Mouse (Mus musculus): ENCODE results near the gene Inca1. TPM values are rescaled to one million over a fixed set of nuclear protein-coding genes. Genes with fewer than 3 reads are reported as not detected.

The Inca1 gene
- total and polyA plus RNA-seq, 3 experiments: 0.35 to 2.2 TPM; not detected in 1

DNA sequence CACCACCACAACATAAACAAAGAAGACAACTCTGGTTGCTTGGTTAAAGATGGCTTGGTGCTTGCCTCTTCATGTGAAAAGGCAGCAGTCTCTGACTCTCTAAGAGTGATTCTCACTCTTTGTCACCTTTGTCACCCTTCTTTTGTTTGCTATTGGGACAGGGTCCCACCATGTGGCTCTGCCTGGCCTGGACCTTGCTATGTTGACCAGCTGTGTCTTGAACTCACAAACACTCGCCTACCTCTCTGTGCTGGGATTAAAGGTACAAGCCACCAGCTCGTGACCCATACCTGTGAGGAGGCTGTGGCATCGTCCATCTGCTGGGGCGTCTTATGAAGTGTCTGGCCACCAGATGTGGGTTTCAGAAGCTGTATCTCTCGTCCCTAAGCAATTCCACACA is 33.3 kb upstream of the Inca1 start:
- TF ChIP-seq RCOR1 (IDR thresholded peaks at IDR 0.05; ENCODE audit: low read depth, low read length) (no peak), TCF12 (IDR thresholded peaks at IDR 0.05; ENCODE audit: low read depth, low read length) (no peak), MXI1 (IDR thresholded peaks at IDR 0.05; ENCODE audit: low read depth, low read length) (no peak), POLR2AphosphoS5 (IDR thresholded peaks at IDR 0.05; ENCODE audit: borderline replicate concordance, low read depth, low read length) (no peak), SIN3A (IDR thresholded peaks at IDR 0.05; ENCODE audit: low read length) (no peak), JUND (IDR thresholded peaks at IDR 0.05; ENCODE audit: low read depth, low read length) (no peak), KAT2A (conservative IDR thresholded peaks at IDR 0.05; ENCODE audit: low read depth, low read length) (no peak), USF2 (IDR thresholded peaks at IDR 0.05; ENCODE audit: borderline replicate concordance in 1 of 2, insufficient read depth in 1 of 2, low read depth in 1 of 2, low read length in 2 of 2) (no peak), RAD21 (IDR thresholded peaks at IDR 0.05; ENCODE audit: low read depth, low read length) (no peak), GABPA (IDR thresholded peaks at IDR 0.05; ENCODE audit: low read depth, low read length) (no peak), EP300 (IDR thresholded peaks at IDR 0.05; ENCODE audit: low read depth in 1 of 2, low read length in 2 of 2) (no peak), CTCF (IDR thresholded peaks at IDR 0.05 in 2 of 3, conservative IDR thresholded peaks at IDR 0.05 in 1 of 3; ENCODE audit: control insufficient read depth in 1 of 3, insufficient read depth in 1 of 3, low read depth in 2 of 3, low read length in 3 of 3, poor library complexity in 1 of 3, severe bottlenecking in 1 of 3) (no peak), E2F4 (IDR thresholded peaks at IDR 0.05; ENCODE audit: borderline replicate concordance, low read depth, low read length) (no peak), NELFE (IDR thresholded peaks at IDR 0.05; ENCODE audit: low read depth, low read length) (no peak), GATA1 (IDR thresholded peaks at IDR 0.05; ENCODE audit: low read depth, low read length) (no peak), ZC3H11A (IDR thresholded peaks at IDR 0.05; ENCODE audit: low read depth, low read length) (no peak), POLR2AphosphoS2 (IDR thresholded peaks at IDR 0.05; ENCODE audit: low read length) (no peak)
- Histone ChIP-seq H3K4me1 (ENCODE audit: control insufficient read depth in 1 of 2, insufficient read depth in 2 of 2, low read length in 2 of 2) (peaks cover 0 to 5% of the 10 kb centered on the region in 2 experiments; a peak in 1 of 4 replicates), H3K36me3 (ENCODE audit: control insufficient read depth in 1 of 2, insufficient read depth in 2 of 2, low read length in 2 of 2) (no peaks in the 10 kb centered on the region), H3K27me3 (ENCODE audit: control insufficient read depth in 1 of 2, insufficient read depth in 2 of 2, low read length in 2 of 2) (peaks cover 8 to 12% of the 10 kb centered on the region in 2 experiments), H3K27ac (ENCODE audit: control insufficient read depth, low read depth, low read length) (no peak overlapping the region), H3K79me2 (ENCODE audit: control insufficient read depth, insufficient read depth, low read length, poor library complexity) (no peaks in the 10 kb centered on the region), H3K4me3 (ENCODE audit: control insufficient read depth in 1 of 2, insufficient read depth in 1 of 2, low read depth in 2 of 2, low read length in 2 of 2) (no peak overlapping the region), H3K9ac (ENCODE audit: control insufficient read depth, low read depth, low read length, poor library complexity, severe bottlenecking) (no peak overlapping the region), H3K9me3 (replicated peaks; ENCODE audit: insufficient read depth, low read length) (no peaks in the 10 kb centered on the region)
- no peak for DNase-seq (ENCODE audit: low read depth, low spot score)

DNA sequence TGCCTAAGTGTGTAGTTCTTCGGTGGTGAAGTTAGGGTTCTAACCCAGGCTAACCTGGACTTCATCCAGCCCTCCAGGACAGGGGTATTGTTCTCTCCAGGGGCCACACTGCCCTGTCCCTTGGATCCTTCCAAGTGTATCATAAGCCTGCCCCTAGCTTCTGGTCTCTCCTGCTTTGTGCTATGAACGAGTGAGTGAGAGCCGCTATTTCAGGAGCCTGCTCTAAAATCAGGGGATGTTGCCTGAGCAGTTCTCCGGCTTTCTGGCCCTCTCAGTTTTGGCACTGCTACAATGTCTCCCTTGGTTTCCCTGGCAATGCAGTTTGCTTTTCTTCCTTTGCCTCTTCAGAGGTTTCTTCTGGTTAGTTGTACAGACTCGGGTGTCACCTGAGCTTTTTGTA is 31.2 kb upstream of the Inca1 start:
- DNase-seq (ENCODE audit: low read depth, low spot score): no peak
- no peaks in the 10 kb centered on the region for H3K36me3 ChIP-seq (ENCODE audit: control insufficient read depth in 1 of 2, insufficient read depth in 2 of 2, low read length in 2 of 2)
- H3K4me1 ChIP-seq (ENCODE audit: control insufficient read depth in 1 of 2, insufficient read depth in 2 of 2, low read length in 2 of 2): no peaks in the 10 kb centered on the region; a peak in 1 of 4 replicates
- no peak overlapping the region for H3K9ac ChIP-seq (ENCODE audit: control insufficient read depth, low read depth, low read length, poor library complexity, severe bottlenecking)
- peaks cover 6 to 12% of the 10 kb centered on the region in 2 experiments for H3K27me3 ChIP-seq (ENCODE audit: control insufficient read depth in 1 of 2, insufficient read depth in 2 of 2, low read length in 2 of 2)
- H3K79me2 ChIP-seq (ENCODE audit: control insufficient read depth, insufficient read depth, low read length, poor library complexity): no peaks in the 10 kb centered on the region
- H3K9me3 ChIP-seq (replicated peaks; ENCODE audit: insufficient read depth, low read length): no peaks in the 10 kb centered on the region
- TF ChIP-seq SIN3A (IDR thresholded peaks at IDR 0.05; ENCODE audit: low read length) (no peak), KAT2A (conservative IDR thresholded peaks at IDR 0.05; ENCODE audit: low read depth, low read length) (no peak), POLR2AphosphoS2 (IDR thresholded peaks at IDR 0.05; ENCODE audit: low read length) (no peak), CTCF (IDR thresholded peaks at IDR 0.05 in 2 of 3, conservative IDR thresholded peaks at IDR 0.05 in 1 of 3; ENCODE audit: control insufficient read depth in 1 of 3, insufficient read depth in 1 of 3, low read depth in 2 of 3, low read length in 3 of 3, poor library complexity in 1 of 3, severe bottlenecking in 1 of 3) (no peak), MYB (IDR thresholded peaks at IDR 0.05; ENCODE audit: low read depth, low read length) (no peak), TCF12 (IDR thresholded peaks at IDR 0.05; ENCODE audit: low read depth, low read length) (no peak), GATA1 (IDR thresholded peaks at IDR 0.05; ENCODE audit: low read depth, low read length) (no peak), TBP (IDR thresholded peaks at IDR 0.05; ENCODE audit: low read depth, low read length) (no peak)
- H3K4me3 ChIP-seq (ENCODE audit: control insufficient read depth in 1 of 2, insufficient read depth in 1 of 2, low read depth in 2 of 2, low read length in 2 of 2): no peak overlapping the region
- H3K27ac ChIP-seq (ENCODE audit: control insufficient read depth, low read depth, low read length): no peak overlapping the region

All from MEL (cell line).